Mouse (Mus musculus) left cerebral cortex, postnatal 25 days (tissue): Measurements from ENCODE around the gene Olfr187. TPM values are rescaled to one million over a fixed set of nuclear protein-coding genes. Genes with fewer than 3 reads are reported as not detected.
"Not testable (repeated sequence)": the region's sequence is repeated elsewhere in the genome, so short reads cannot be mapped to it uniquely, and the experiment has no call there.

ENCODE experiments used
- DNase-seq, 2 experiments: peaks; one replicate each; pipeline ENCODE4 v3.0.0; 2022; ENCODE audit warnings: low spot score in 2 of 2, mixed read lengths in 1 of 2
- intact Hi-C: fragments of 180-260 bp; cut with DNase I; formaldehyde crosslinking; loops from one replicate; pipeline ENCODE4 v1.15.1; 2025
- total RNA-seq, 2 experiments: library from RNA; stranded (reverse); gene quantifications; 2 replicates each; pipeline ENCODE4 v1.2.3; 2021

Olfr187 gene
- not detected for total RNA-seq

DNA sequence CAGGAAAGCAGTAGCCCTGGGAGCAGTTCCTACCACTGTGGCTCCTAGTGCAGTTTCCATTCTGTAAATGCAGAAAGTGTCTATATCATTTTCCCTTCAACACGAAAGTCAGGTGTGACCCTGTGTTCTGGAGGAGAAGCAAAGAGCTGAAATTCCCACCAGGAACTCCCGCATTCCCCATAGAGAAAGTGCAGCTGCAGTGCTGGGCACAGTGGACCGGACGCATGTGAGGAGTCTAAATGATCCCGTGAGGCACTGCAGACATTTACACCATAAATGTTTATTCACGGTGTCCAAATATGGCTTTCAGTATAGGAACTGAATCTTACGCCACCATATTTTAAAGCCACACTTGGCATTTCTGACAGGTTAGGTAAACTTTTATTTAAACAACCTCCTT lies at the start of gene Olfr187:
Gene Olfr187, minus strand, starts transcription at position 58 of the 400 bp plus-strand sequence.
- intact Hi-C loops = no loop called here
- no peak for DNase-seq

DNA sequence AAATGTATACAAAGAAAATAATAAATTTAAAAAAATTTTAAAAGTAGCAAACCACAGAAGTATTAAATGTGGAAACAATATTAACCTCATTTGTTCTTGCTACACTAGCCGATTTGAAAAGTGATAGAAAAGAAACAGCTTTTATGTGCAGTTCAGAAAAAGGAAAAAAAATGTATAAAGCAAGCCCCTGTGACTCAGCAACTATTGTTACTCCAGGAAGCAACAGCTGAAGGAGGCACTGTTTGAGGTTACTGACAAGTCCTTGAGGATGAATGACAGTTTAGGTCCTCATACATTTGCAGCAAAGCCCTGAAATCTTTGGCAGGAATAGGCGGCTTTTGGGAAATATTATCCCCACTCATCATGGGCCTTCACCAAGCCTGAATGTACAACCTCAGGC lies 41.5 kb upstream of the Olfr187 start:
- DNase-seq, intact Hi-C loops: not testable (repeated sequence)

DNA sequence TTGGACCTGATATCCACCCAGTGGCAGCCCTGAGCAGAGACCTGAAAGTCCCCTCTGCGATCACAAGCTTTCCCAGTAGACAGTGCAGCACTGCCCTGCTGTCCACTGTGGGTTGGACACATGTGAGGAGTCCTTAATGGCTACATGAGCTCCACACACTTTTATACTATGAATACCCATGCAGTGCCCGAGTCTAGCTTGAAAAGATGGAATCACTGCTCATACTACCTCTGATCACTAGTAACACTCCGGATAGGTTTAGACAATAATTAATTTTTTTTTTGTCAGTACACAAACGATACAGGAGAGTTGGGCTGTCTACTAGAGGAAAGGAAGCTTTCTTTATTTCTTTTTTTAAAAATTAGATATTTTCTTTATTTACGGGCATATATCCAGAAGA lies 38.3 kb upstream of the Olfr187 start, which contains the start of gene Olfr190:
Gene Olfr190, minus strand, starts transcription at position 101 of the 400 bp plus-strand sequence.
- intact Hi-C loops = no loop called here
- DNase-seq = no peak

DNA sequence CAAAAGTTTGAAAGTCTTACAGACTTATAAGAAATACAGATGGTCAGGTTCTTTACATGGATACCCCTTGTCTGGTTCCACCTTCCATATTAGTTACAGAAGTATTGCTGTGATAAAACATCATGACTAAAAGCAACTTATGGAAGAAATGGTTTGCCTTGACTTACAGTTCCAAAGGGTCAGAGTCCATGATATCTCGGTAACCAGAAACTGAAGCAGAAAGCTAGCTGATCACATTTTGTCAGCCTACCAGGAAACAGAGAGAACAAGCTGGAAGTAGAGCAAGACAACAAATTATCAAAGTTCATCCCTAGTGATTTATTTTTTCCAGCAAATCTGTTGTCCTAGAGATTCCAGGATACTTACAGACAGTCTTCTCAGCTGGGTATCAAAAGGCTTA lies 34.0 kb upstream of the Olfr187 start:
- no peak for DNase-seq
- intact Hi-C loops = no loop called here

DNA sequence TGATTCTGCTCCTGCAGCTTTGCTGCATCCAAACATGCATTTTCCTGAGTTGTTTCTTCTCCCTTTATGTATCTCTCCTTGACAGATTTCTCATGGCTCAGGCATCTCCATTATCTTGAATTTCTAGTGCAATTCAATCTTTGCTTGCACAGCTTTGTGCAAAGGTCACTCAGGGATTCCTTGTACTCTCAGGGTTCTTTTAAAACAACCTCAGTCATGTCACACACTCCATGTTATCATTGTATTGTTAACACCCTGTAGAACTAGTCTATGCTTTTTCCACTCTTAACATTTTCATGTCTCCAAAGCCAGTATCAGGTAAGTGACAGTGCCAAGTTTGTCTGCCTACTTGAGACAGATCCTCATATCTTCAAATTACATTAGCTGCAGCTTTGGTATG lies 32.2 kb upstream of the Olfr187 start:
- no peak for DNase-seq
- intact Hi-C loops = no loop called here

DNA sequence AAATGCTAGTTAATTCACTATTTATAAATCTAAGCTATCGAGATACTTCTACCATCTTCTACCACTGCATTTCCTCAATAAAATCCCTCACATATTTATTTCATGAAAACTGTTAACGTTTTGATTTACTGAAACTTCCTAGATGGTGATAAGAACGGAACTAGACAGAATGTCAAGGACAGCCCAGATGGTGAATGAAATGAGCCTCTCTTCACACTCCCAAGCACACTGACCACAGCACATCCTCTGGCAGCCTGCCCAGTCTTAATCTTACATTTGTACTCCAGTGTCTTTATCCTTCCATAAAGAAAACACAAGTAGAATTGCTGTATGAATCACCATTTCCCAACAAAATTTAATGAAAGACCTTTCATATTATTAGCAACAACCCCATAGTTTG lies 22.8 kb upstream of the Olfr187 start:
- DNase-seq, intact Hi-C loops: not testable (repeated sequence)

DNA sequence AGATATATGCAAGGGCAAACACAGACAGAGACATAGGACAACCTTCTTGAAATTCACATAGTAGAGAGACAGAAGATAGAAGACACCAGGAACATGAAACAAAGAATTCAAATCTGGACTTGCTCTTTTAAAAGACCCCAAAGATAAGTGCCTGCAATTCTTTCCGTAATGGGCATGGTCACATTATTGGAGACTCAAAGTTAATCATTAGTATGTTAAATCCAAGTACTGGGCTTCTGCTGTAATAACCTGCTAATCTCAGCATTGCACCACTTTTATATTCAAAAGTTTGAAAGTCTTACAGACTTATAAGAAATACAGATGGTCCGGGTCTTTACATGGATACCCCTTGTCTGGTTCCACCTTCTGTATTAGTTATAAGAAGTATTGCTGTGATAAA lies 9.7 kb upstream of the Olfr187 start:
- intact Hi-C loops, DNase-seq: not testable (repeated sequence)

DNA sequence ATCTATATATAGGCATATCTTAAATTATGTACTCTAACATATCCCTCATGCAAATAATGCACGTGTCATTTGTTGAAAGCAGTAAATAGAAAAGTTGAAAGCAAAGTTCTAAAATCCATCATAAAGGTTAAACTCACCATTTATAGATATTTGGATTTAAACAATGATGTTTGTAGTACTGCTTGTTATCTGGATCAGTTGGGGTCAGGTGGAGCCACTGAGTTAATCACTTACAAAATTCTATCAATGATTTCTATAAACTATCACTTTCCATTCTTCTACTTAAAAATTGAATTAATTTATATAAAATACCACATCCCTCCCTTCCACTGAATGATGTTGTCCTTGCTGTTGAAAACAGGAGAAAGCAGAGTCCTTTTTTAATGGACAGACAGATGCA lies 9.3 kb upstream of the Olfr187 start:
- intact Hi-C loops = no loop called here

DNA sequence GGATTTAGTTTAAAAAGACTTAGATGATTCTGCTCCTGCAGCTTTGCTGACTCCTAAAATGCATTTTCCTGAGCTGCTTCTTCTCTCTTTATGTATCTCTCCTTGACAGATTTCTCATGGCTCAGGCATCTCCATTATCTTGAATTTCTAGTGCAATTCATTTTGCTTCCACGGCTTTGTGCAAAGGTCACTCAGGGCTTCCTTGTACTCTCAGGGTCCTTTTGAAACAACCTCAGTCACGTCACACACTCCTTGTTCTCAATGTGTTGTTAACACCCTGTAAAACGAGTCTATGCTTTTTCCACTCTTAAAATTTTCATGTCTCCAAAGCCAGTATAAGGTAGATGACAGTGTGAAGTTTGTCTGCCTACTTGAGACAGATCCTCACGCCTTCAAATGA lies 8.0 kb upstream of the Olfr187 start:
- intact Hi-C loops = no loop called here
- DNase-seq = no peak

More for the DNA sequence above, 9.3 kb upstream of the Olfr187 start:
- DNase-seq = no peak

DNA sequence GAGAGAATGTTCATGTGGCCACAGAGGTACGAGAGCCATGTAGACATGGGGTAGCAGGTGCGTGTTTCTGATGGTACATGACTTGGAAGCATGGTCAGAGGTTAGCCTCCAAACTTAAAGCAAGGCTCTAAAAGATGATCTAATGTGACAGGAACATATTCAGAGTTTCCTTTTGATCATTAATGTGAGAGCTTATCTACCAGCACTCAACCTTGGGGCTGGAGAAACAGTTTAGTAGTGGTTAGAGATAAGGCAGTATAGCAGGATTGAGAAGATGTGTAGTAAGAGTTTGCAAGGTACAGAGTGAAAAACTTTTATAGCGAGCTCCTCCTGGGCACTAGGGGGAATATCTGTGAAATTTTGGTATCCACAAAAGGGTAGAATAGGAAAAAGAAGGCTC lies 6.3 kb upstream of the Olfr187 start:
- intact Hi-C loops = no loop called here
- no peak for DNase-seq

DNA sequence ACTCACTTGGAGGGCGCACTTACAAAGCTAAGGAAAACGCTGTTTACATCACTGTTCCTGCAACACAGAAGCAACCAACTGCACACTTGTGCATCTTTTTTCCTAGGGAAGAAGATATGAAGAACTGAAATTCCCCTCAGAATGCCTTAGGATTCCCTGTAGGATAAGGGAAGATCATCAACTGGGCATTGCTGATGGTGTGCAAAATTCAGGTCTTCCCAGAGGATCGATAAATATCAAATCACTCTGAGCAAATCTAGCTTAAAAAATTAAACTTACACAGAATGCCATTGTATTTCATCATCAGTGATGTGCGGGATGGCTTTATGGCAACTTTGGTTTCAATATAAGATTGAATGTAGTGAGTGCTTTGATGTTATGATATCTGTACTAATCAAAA lies 9.4 kb downstream of the Olfr187 start, which contains the start of gene Olfr186:
Gene Olfr186, minus strand, starts transcription at position 101 of the 400 bp plus-strand sequence.
- DNase-seq = no peak
- intact Hi-C loops = no loop called here

DNA sequence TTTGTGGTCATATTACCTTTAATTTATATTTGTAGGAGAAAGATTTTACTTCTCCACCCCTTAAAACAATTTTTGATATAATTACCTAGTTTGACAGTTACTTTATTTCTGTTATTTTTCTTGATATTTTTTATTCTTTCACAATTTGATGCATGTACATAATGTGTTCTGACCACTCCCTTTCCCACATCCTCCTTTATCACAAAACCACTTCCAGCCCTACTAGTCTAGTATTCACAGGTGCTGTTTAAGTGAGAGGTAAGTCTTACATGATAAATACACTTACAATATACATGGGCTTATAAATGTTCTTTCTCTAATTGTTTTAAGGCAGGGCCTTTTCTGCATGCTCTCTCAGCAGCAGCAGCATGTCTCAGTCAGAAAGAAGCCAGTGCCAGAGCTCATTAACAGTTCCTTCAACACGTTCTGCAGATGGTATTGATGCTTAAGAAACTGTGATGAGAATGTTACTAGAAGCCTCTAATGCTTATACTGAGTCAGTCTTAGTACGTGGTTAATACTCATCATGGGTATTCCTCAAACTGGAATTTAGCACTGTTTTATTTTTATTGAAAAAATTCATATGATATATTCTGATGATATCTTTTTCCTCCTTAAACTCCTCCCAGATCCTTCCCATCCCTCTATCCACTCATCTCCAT lies 26.1 kb downstream of the Olfr187 start:
- intact Hi-C loops = no loop called here
- DNase-seq = no peak

DNA sequence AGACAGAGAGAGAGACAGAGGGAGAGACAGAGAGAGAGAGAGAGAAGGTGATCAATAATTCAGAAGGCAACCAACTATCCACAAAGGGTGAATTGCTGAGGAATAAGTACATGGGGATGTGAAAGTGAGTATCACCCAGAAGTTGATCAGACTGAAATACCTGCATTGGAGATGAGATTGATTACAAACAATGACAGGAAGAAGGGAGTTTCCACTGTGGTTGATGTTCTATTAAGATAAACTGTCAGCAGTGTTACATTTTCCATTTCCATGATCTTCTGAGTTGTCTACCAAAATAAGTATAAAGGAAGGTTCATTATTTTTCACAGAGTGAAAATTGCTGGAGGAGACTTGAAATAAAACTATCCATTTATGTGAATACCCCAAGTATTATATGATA lies 32.4 kb downstream of the Olfr187 start:
- intact Hi-C loops = no loop called here
- no peak for DNase-seq

DNA sequence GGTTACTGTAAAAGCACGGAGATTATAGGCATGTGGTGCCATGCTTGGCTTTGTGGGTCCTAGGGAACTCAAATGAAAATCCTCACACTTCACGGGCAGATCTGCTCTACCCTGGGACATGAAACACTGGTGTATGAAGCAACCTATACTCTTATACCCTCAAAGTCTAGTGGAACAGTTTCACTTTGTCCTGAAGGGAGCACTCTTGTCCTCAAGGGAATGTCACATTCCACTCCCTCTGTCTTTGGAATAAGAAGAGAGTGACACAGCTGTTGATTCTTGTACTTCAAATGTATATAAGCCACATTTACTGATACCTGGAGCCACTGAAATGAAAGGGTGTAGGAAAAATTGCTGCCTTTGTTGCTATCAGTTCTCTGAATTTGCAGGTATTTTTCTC lies 44.5 kb downstream of the Olfr187 start, which contains the start of gene Olfr183:
Gene Olfr183, plus strand, starts transcription at position 301 of the 400 bp plus-strand sequence.
- intact Hi-C loops = no loop called here
- DNase-seq = no peak

Other genes with a start within 250 kb of the Olfr187 start
- not detected for gene Olfr173, start 239.5 kb downstream of the Olfr187 start, total RNA-seq
- not detected for gene Olfr175-ps1, start 213.0 kb downstream of the Olfr187 start, total RNA-seq
- not detected for gene Olfr177, start 165.0 kb downstream of the Olfr187 start, total RNA-seq
- gene Olfr178, start 147.7 kb downstream of the Olfr187 start, total RNA-seq = not detected
- not detected for gene Olfr181, start 111.0 kb downstream of the Olfr187 start, total RNA-seq
- not detected for gene Olfr180, start 110.4 kb downstream of the Olfr187 start, total RNA-seq
- gene Olfr183, start 44.4 kb downstream of the Olfr187 start, total RNA-seq = not detected
- gene Olfr186, start 9.5 kb downstream of the Olfr187 start, total RNA-seq = not detected
- not detected for gene Olfr190, start 38.2 kb upstream of the Olfr187 start, total RNA-seq
- gene Olfr191, start 50.1 kb upstream of the Olfr187 start, total RNA-seq = not detected
- not detected for gene Olfr193, start 72.1 kb upstream of the Olfr187 start, total RNA-seq
- not detected for gene Olfr194, start 81.3 kb upstream of the Olfr187 start, total RNA-seq
- gene Olfr195, start 107.3 kb upstream of the Olfr187 start, total RNA-seq = not detected
- gene Olfr196, start 130.7 kb upstream of the Olfr187 start, total RNA-seq = not detected
- gene Olfr198, start 163.8 kb upstream of the Olfr187 start, total RNA-seq = not detected
- not detected for gene Olfr199, start 180.0 kb upstream of the Olfr187 start, total RNA-seq
- not detected for gene Olfr201, start 232.9 kb upstream of the Olfr187 start, total RNA-seq
- not detected for gene Olfr202, start 247.0 kb upstream of the Olfr187 start, total RNA-seq